Mouse (Mus musculus) heart, embryonic 15.5 days (tissue): ENCODE measurements at regions not wholly inside any gene's neighbourhood (a gene's known extent, or its start where the extent isn't known, plus 50 kb on each side); places are given as distances from the start of the nearest gene placed in this dataset.

Experiments used
- ATAC-seq: fragments of 200-750 bp; cut with Nextera tagmentation; replicated peaks from 2 replicates; pipeline ENCODE4 v1.8.0; 2017; ENCODE audit warnings: low read depth, moderate TSS enrichment; ENCODE audit not compliant: insufficient number of reproducible peaks, insufficient read depth, low FRiP score
- H3K27ac ChIP-seq: fragments of 300-500 bp; sonication (generic); 2 replicates; pipeline ENCODE4 v1.5.1; 2015; ENCODE audit warnings: mild to moderate bottlenecking, inconsistent platforms
- H3K27me3 ChIP-seq: fragments of 300-500 bp; sonication (generic); 2 replicates; pipeline ENCODE4 v1.6.1; 2015; ENCODE audit warnings: inconsistent platforms
- H3K36me3 ChIP-seq: fragments of 300-500 bp; sonication (generic); 2 replicates; pipeline ENCODE4 v1.6.1; 2015; ENCODE audit warnings: mild to moderate bottlenecking, inconsistent platforms
- H3K4me1 ChIP-seq: fragments of 300-500 bp; sonication (generic); replicated peaks from 2 replicates; pipeline ENCODE4 v1.6.1; 2015; ENCODE audit warnings: inconsistent platforms
- H3K4me2 ChIP-seq: fragments of 300-500 bp; sonication (generic); 2 replicates; pipeline ENCODE4 v1.6.1; 2015; ENCODE audit warnings: inconsistent platforms, mild to moderate bottlenecking, moderate library complexity
- H3K4me3 ChIP-seq: fragments of 300-500 bp; sonication (generic); 2 replicates; pipeline ENCODE4 v1.5.1; 2015; ENCODE audit warnings: mild to moderate bottlenecking, inconsistent platforms
- H3K9ac ChIP-seq: fragments of 300-500 bp; sonication (generic); 2 replicates; pipeline ENCODE4 v1.6.1; 2015; ENCODE audit warnings: mild to moderate bottlenecking, inconsistent platforms
- H3K9me3 ChIP-seq: fragments of 300-500 bp; sonication (generic); replicated peaks from 2 replicates; pipeline ENCODE4 v1.6.1; 2016; ENCODE audit warnings: inconsistent platforms
- WGBS: fragments of 180-500 bp; shearing (Covaris S2); methylation state at CpG from one replicate; pipeline ENCODE4 v1.1.7; 2015; ENCODE audit warnings: mixed read lengths; 5-methylcytosine and 5-hydroxymethylcytosine counted together

DNA sequence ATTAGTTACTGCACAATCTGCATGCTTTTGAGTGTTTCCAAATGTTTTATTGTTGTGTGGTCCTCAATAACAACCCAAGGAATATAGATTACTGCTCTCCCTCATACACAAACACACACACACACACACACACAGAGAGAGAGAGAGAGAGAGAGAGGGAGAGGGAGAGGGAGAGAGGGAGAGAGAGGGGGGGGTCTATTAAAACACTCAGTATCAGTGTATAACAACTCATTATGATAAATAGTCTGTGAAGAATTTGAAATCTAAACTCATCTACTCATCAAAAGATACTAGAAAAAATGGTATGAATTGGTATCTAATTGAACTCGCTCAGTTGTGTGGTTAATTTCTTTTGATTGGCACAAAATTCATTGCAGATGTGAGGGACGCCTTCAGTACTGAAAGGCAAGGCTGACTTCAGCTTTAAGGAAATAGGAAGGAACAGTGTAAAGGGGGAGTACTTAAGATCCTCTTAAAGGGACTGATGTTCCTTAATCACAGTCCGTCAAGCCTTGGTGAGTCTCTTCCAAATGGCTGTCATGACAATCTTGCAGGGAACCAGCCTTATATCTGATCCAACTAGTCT lies 72.6 kb upstream of the Npy2r start:
- no peak overlapping the region for H3K4me2 ChIP-seq
- no peak overlapping the region for H3K4me3 ChIP-seq
- H3K27ac ChIP-seq = no peak overlapping the region
- no peak for ATAC-seq
- H3K9me3 ChIP-seq = no peaks in the 10 kb centered on the region
- no peaks in the 10 kb centered on the region for H3K36me3 ChIP-seq
- no peak overlapping the region for H3K9ac ChIP-seq
- no peaks in the 10 kb centered on the region for H3K4me1 ChIP-seq
- WGBS = 76% methylated on average over 3 of the region's 3 CpGs
- H3K27me3 ChIP-seq = no peaks in the 10 kb centered on the region

DNA sequence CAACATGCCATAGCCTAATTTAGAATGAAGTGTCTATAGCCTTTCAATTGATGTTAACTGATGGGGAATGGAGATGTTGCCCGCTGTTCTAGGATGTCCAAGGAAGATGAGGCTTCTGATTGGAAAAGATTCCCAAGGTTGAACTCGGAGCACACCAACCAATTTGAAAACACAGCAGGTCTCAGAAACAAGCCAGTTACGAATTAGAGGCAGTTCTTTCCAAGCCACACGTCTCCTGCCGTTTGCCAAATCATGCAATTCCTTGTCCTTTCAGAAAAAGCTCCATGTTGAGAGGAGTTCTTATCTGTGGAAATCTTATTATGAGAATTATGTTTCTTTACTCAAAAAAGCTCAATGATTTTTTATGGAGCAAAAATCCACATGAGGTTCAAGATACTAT lies 71.5 kb upstream of the Npy2r start:
- Histone ChIP-seq H3K4me3 (no peak overlapping the region), H3K4me1 (no peaks in the 10 kb centered on the region), H3K27me3 (no peaks in the 10 kb centered on the region), H3K36me3 (no peaks in the 10 kb centered on the region), H3K9me3 (no peaks in the 10 kb centered on the region), H3K4me2 (no peak overlapping the region), H3K9ac (no peak overlapping the region), H3K27ac (no peak overlapping the region)
- WGBS = 85% methylated on average over 5 of the region's 5 CpGs
- ATAC-seq = no peak

DNA sequence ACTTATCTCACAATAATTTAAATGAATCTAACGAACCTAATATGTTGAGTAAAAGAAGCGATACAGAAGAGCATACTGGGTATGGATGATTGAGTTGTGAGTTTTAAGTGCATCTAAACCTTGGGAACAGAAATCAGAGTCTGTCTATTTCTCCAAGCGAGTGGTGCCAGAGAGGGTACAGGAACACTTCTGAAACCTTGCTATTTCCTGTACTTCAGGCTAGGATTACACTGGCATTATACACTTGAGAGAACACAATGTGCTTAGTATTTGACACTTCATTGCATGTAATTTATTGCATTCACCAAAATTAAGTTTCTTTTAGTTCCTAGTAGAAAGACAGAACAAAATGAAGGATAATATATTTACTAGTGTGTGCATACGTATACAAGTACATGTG lies 54.0 kb upstream of the Npy2r start:
- Histone ChIP-seq H3K9me3 (no peaks in the 10 kb centered on the region), H3K4me3 (no peak overlapping the region), H3K27ac (no peak overlapping the region), H3K4me2 (no peak overlapping the region), H3K27me3 (no peaks in the 10 kb centered on the region), H3K4me1 (no peaks in the 10 kb centered on the region), H3K36me3 (no peaks in the 10 kb centered on the region), H3K9ac (no peak overlapping the region)
- no peak for ATAC-seq
- 82% methylated on average over 4 of the region's 4 CpGs for WGBS

DNA sequence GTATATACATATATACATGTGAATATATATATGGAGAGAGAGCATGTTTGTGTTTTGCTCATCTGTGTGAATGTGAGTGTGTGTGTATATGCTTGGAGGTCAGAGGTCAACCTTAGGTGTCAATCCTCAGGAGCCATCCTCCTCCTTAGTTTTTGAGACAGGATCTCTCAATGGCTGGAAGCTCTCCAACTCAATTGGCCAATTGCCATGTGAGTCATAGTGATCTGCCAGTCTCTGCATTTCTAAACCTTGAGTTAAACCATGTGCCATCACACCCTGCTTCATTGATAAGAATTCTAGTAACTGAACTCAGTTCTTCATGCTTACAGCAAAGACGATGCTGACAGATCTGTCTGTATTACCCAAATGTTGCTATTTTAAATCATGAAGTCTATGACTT lies 50.8 kb upstream of the Npy2r start:
- H3K4me3 ChIP-seq = no peak overlapping the region
- no peaks in the 10 kb centered on the region for H3K36me3 ChIP-seq
- no peak overlapping the region for H3K27ac ChIP-seq
- H3K4me1 ChIP-seq = no peaks in the 10 kb centered on the region
- no peaks in the 10 kb centered on the region for H3K27me3 ChIP-seq
- H3K9me3 ChIP-seq = no peaks in the 10 kb centered on the region
- no peak for ATAC-seq
- H3K9ac ChIP-seq = no peak overlapping the region
- WGBS = 36% methylated on average over 1 of the region's 1 CpGs
- H3K4me2 ChIP-seq = no peak overlapping the region
